Mouse (Mus musculus) heart, adult 2 months (tissue): Measurements from ENCODE around the gene Hypk.

Experiments used
- CTCF ChIP-seq: fragments of 200-600 bp; IDR thresholded peaks from 2 replicates; pipeline ENCODE4 v1.8.1; 2022; ENCODE audit warnings: antibody characterized with exemption, mild to moderate bottlenecking, moderate library complexity
- EP300 ChIP-seq: fragments of 200-500 bp; IDR thresholded peaks from 2 replicates; pipeline ENCODE4 v1.6.1; 2011; ENCODE audit warnings: low read depth, low read length, control low read depth; ENCODE audit not compliant: insufficient read depth
- POLR2A ChIP-seq: fragments of 200-500 bp; IDR thresholded peaks from 2 replicates; pipeline ENCODE4 v1.6.1; 2011; ENCODE audit warnings: mild to moderate bottlenecking, low read depth, low read length, control low read depth; ENCODE audit not compliant: insufficient read depth

GRCm38 (mm10) chr2:121439746-121440145 lies 13.3 kb upstream of the Hypk start:
- TF ChIP-seq CTCF (no peak), EP300 (no peak), POLR2A (no peak)
